Mouse (Mus musculus) MEL (cell line): ENCODE data around the gene Tsc22d3.

ENCODE experiments used
- CTCF ChIP-seq, 3 experiments: IDR thresholded peaks in 2 of 3; conservative IDR thresholded peaks in 1 of 3; 2 replicates each; pipeline ENCODE4 v1.5.1; 2011 to 2012; ENCODE audit warnings: low read length in 3 of 3, low read depth in 2 of 3, mild to moderate bottlenecking in 2 of 3, improper control_type of control experiment in 1 of 3, inconsistent platforms in 1 of 3, mixed read lengths in 1 of 3, moderate library complexity in 1 of 3; ENCODE audit not compliant: control insufficient read depth in 1 of 3, insufficient read depth in 1 of 3, poor library complexity in 1 of 3, severe bottlenecking in 1 of 3
- MEF2A ChIP-seq: IDR thresholded peaks from 2 replicates; pipeline ENCODE4 v1.6.1; 2014; ENCODE audit warnings: low read depth, mild to moderate bottlenecking, inconsistent platforms, low read length, improper control_type of control experiment; ENCODE audit not compliant: poor library complexity, insufficient replicate concordance, severe bottlenecking; ENCODE audit errors: extremely low read depth
- POLR2AphosphoS5 ChIP-seq: IDR thresholded peaks from 2 replicates; pipeline ENCODE4 v1.6.1; 2012; ENCODE audit warnings: low read depth, borderline replicate concordance, mild to moderate bottlenecking, inconsistent platforms, low read length, moderate library complexity, mixed read lengths
- TAL1 ChIP-seq: IDR thresholded peaks from 2 replicates; pipeline ENCODE4 v1.6.1; 2012; ENCODE audit warnings: mild to moderate bottlenecking, inconsistent platforms, low read length, moderate library complexity, mixed read lengths

DNA sequence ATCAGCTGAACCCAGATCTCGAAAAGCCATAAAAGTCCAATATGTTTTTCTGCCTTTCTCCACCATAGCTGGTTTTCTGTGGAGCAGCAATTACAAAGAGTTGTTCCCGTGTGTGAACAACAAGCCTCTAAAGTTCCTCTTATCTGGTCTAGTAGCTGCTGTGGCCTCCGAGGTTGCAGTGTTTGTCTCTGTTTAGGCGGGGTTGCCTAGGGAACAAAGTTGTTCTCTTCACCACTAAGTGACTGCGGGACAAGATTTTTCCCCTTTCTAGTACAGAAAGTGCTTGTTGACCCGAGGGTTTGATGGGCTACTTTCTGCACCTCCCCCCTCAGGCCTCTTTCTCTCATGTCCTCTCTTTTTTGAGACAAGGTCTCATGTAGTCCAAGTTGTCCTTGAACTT lies 62.8 kb downstream of the Tsc22d3 start:
- TF ChIP-seq MEF2A (no peak), CTCF (IDR thresholded peaks at IDR 0.05 in 2 of 3, conservative IDR thresholded peaks at IDR 0.05 in 1 of 3; ENCODE audit: control insufficient read depth in 1 of 3, insufficient read depth in 1 of 3, low read depth in 2 of 3, low read length in 3 of 3, poor library complexity in 1 of 3, severe bottlenecking in 1 of 3) (no peak), POLR2AphosphoS5 (no peak), TAL1 (0 out of 2 replicates have a peak, but pooled peaks have one; percentile 25)
